Mouse (Mus musculus) heart, embryonic 10.5 days (tissue): ENCODE measurements around the gene Onecut3. TPM values are rescaled to one million over a fixed set of nuclear protein-coding genes. Genes with fewer than 3 reads are reported as not detected.
A peak's percentile ranks its signal among the peaks of the same experiment; 100 is the strongest.

Source experiments
- DNase-seq: peaks from one replicate; pipeline ENCODE4 v3.0.0-alpha.2; 2017; ENCODE audit warnings: low spot score
- H3K27ac ChIP-seq: fragments of 300-500 bp; sonication (generic); 2 replicates; pipeline ENCODE4 v1.5.1; 2016; ENCODE audit warnings: mild to moderate bottlenecking
- H3K27me3 ChIP-seq: fragments of 300-500 bp; sonication (generic); 2 replicates; pipeline ENCODE4 v1.6.1; 2016; ENCODE audit warnings: mild to moderate bottlenecking; ENCODE audit not compliant: poor library complexity, insufficient read depth, severe bottlenecking
- H3K36me3 ChIP-seq: fragments of 300-500 bp; sonication (generic); 2 replicates; pipeline ENCODE4 v1.6.1; 2016; ENCODE audit warnings: mild to moderate bottlenecking, moderate library complexity
- H3K4me1 ChIP-seq: fragments of 300-500 bp; sonication (generic); 2 replicates; pipeline ENCODE4 v1.6.1; 2016; ENCODE audit warnings: mild to moderate bottlenecking
- H3K4me3 ChIP-seq: fragments of 300-500 bp; sonication (generic); 2 replicates; pipeline ENCODE4 v1.5.1; 2016; ENCODE audit warnings: mild to moderate bottlenecking, moderate library complexity
- H3K9me3 ChIP-seq: fragments of 300-500 bp; sonication (generic); 2 replicates; pipeline ENCODE4 v1.6.1; 2016; ENCODE audit warnings: mild to moderate bottlenecking, moderate library complexity
- WGBS: fragments of 180-500 bp; shearing (Covaris S2); methylation state at CpG from one replicate; pipeline ENCODE4 v1.1.7; 2016; 5-methylcytosine and 5-hydroxymethylcytosine counted together
- polyA plus RNA-seq: library from polyadenylated mRNA; unstranded; fragments of >200 nt; fragmentation: Nextera tagmentation; extraction: Ambion mirVana; gene quantifications from 2 replicates; pipeline ENCODE4 v1.2.1, GENCODE M21; 2016

Gene Onecut3
- 0.44 TPM in 1 of 2 replicates, not detected in the other for polyA plus RNA-seq

DNA sequence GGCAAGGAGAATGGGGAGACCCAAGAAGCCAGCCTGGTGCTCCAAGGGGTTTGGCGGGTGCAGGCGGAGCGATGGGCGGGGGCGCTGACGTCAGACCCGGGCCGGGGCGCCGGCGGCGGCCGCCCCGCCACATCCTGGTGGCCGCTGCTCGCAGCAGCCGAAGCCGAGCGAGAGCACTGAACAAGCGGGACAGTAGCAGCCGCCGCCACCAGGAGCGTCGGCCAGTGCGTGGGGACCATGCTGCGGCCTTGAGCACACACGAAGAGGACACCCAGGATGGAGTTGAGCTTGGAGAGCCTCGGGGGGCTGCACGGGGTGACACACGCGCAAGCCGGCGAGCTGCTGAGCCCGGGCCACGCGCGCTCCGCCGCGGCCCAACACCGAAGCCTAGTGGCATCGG, at the start of gene Onecut3:
Gene Onecut3, plus strand, starts transcription at position 104 of the 400 bp plus-strand sequence.
- no peak for DNase-seq
- Histone ChIP-seq H3K27me3 (peaks cover 100% of the 10 kb centered on the region), H3K9me3 (no peaks in the 10 kb centered on the region), H3K4me3 (peak within 1 kb of the TSS; percentile 61), H3K27ac (peak within 1 kb of the TSS; percentile 56; the same call in 1 of the 2 replicates), H3K36me3 (no peaks in the 10 kb centered on the region), H3K4me1 (peaks cover 45% of the 10 kb centered on the region)
- 1% methylated on average over 37 of the region's 42 CpGs for WGBS

GRCm38 (mm10) chr10:80445052-80445451, 49.6 kb upstream of the Onecut3 start:
- Histone ChIP-seq H3K4me1 (peaks cover 20% of the 10 kb centered on the region), H3K9me3 (no peaks in the 10 kb centered on the region), H3K27me3 (peaks cover 44% of the 10 kb centered on the region), H3K36me3 (no peaks in the 10 kb centered on the region), H3K27ac (no peak overlapping the region), H3K4me3 (no peak overlapping the region)
- WGBS, result 18% methylated on average over 1 of the region's 1 CpGs
- no peak for DNase-seq

DNA sequence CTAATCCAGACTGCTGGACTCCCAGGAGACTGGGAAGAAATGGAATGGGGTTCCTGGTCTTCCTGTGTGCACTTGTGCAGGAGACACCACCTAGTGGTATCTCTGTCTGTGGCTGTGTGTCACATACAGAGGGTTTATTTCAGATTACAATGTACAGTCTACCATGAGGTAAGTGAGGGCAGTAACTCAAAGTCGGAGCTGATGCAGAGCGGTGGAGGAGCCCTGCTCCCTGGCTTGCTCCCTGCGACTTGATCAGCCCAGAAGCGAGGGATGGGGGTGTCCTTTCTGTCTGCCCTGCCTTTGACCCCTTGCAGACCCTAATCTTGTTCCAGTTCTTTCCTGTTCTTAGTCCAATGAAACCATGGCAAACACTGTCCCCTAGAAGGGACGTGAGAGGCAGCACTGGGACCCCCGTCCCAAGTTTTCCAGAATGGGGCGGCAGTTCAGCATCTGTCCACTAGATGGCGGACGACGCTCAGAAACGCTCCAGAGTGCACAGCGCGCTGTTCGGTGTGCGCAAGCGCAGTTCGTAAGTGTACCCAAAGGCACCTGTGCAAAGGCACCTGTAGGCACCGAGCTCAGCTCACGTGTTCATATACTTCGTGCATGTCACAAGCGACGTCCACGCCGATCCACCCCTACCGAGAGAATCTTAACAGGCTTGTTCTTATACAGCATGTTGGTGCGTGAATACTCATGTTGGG, 48.6 kb upstream of the Onecut3 start:
- peak overlapping the region; percentile 35 for H3K4me3 ChIP-seq
- WGBS, result 7% methylated on average over 26 of the region's 26 CpGs
- peaks cover 44% of the 10 kb centered on the region for H3K27me3 ChIP-seq
- H3K36me3 ChIP-seq, result no peaks in the 10 kb centered on the region
- H3K27ac ChIP-seq, result no peak overlapping the region
- peaks cover 26% of the 10 kb centered on the region for H3K4me1 ChIP-seq
- DNase-seq, result no peak
- H3K9me3 ChIP-seq, result no peaks in the 10 kb centered on the region

DNA sequence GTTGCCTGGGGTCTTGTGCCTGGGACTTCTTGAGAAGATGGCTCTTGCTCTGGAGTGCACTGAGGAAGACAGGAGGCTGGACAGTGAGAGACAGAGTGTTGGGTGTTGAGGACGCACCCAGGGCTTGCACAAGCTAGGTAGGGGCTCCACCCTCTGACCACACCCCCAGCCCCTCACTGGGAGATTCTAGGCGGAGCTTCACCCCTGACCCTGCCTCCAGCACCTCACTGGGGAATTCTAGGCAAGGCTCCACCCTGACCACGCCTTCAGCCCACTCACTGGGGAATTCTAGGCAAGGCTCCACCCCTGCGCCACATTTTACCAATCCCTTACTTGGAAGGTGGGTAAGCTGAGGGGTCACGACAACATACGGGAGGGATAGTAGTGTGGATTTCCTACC, 44.0 kb upstream of the Onecut3 start:
- H3K4me1 ChIP-seq, result peaks cover 33% of the 10 kb centered on the region
- peak; percentile 94 for DNase-seq
- 0 out of 2 replicates have a peak overlapping the region, but pooled peaks have one; percentile 22 for H3K4me3 ChIP-seq
- H3K36me3 ChIP-seq, result no peaks in the 10 kb centered on the region
- H3K27ac ChIP-seq, result peak overlapping the region; percentile 23; the same call in 1 of the 2 replicates
- WGBS, result 7% methylated on average over 6 of the region's 6 CpGs
- H3K9me3 ChIP-seq, result no peaks in the 10 kb centered on the region
- peaks cover 49% of the 10 kb centered on the region for H3K27me3 ChIP-seq

- Histone ChIP-seq H3K36me3 (no peaks in the 10 kb centered on the region), H3K9me3 (no peaks in the 10 kb centered on the region), H3K4me1 (peaks cover 33% of the 10 kb centered on the region), H3K4me3 (no peak overlapping the region), H3K27me3 (peaks cover 29% of the 10 kb centered on the region; the same call in 1 of the 2 replicates), H3K27ac (peak overlapping the region; percentile 57; the same call in 1 of the 2 replicates)
- peak; percentile 89 for DNase-seq
- WGBS, result 38% methylated on average over 10 of the region's 10 CpGs
These were observed 41.0 kb upstream of the Onecut3 start for GRCm38 (mm10) chr10:80453601-80454000.

- H3K4me1 ChIP-seq, result peaks cover 27% of the 10 kb centered on the region
- DNase-seq, result no peak
- H3K27me3 ChIP-seq, result peaks cover 22% of the 10 kb centered on the region; the same call in 1 of the 2 replicates
- H3K4me3 ChIP-seq, result no peak overlapping the region
- no peaks in the 10 kb centered on the region for H3K9me3 ChIP-seq
- 79% methylated on average over 5 of the region's 5 CpGs for WGBS
- no peaks in the 10 kb centered on the region for H3K36me3 ChIP-seq
- H3K27ac ChIP-seq, result no peak overlapping the region
These were observed 39.9 kb upstream of the Onecut3 start for GRCm38 (mm10) chr10:80454781-80455180.

DNA sequence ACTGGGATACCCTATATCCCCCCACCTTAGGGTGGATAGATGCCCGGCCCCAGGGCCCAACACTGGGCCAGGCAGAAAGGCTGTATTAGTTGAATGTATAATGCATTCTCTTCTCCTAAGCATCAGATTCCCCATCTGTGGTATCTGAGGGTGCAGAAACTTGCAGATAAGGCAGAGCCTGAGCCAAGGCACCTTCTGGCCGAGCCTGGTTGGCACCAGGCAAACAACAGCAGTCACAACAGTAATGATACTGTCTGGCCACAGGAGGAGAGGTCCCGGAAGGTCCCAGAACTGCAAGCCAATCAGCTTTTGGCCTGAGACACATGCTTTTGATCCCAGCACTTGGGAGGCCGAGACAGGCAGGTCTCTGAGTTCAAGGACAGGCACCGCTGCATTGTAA, 38.9 kb upstream of the Onecut3 start:
- Histone ChIP-seq H3K4me1 (peaks cover 23% of the 10 kb centered on the region), H3K4me3 (no peak overlapping the region), H3K9me3 (no peaks in the 10 kb centered on the region), H3K36me3 (no peaks in the 10 kb centered on the region), H3K27me3 (peaks cover 22% of the 10 kb centered on the region; the same call in 1 of the 2 replicates), H3K27ac (no peak overlapping the region)
- 85% methylated on average over 5 of the region's 5 CpGs for WGBS
- no peak for DNase-seq

DNA sequence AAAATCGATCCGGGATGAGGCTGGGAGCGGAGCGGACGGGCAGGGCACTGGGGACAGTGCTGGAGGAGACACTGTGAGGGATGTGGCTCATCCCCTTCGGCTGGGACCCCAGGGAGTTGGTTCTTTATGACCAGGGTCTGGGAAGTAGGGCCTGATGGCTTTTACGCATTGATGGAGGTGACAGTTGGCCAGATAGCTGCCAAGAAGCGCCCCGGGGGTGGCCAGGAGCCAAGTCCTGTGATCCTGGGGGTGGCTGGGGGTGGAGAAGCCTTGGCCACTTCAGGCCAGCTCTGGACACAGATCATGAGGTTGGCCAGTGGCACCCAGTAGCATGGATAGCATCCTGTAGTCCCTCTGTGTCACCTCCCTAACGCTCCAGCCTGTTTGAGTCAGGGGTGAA, 35.4 kb upstream of the Onecut3 start:
- H3K27me3 ChIP-seq, result 0 out of 2 replicates have a peak, but pooled peaks cover 2% of the 10 kb centered on the region
- H3K4me3 ChIP-seq, result no peak overlapping the region
- no peak overlapping the region for H3K27ac ChIP-seq
- H3K9me3 ChIP-seq, result no peaks in the 10 kb centered on the region
- WGBS, result 88% methylated on average over 10 of the region's 10 CpGs
- no peak for DNase-seq
- peaks cover 19% of the 10 kb centered on the region for H3K4me1 ChIP-seq
- no peaks in the 10 kb centered on the region for H3K36me3 ChIP-seq

GRCm38 (mm10) chr10:80459671-80460070, 35.0 kb upstream of the Onecut3 start:
- H3K4me1 ChIP-seq, result peaks cover 23% of the 10 kb centered on the region
- no peak overlapping the region for H3K4me3 ChIP-seq
- H3K36me3 ChIP-seq, result no peaks in the 10 kb centered on the region
- no peak overlapping the region for H3K27ac ChIP-seq
- WGBS, result 87% methylated on average over 11 of the region's 11 CpGs
- no peak for DNase-seq
- H3K9me3 ChIP-seq, result no peaks in the 10 kb centered on the region
- 0 out of 2 replicates have a peak, but pooled peaks cover 2% of the 10 kb centered on the region for H3K27me3 ChIP-seq

- Histone ChIP-seq H3K36me3 (no peaks in the 10 kb centered on the region), H3K9me3 (peaks cover under 1% of the 10 kb centered on the region; the same call in 1 of the 2 replicates), H3K27me3 (peaks cover 2% of the 10 kb centered on the region; the same call in 1 of the 2 replicates), H3K4me1 (peaks cover 29% of the 10 kb centered on the region), H3K27ac (0 out of 2 replicates have a peak overlapping the region, but pooled peaks have one; percentile 10), H3K4me3 (no peak overlapping the region)
- WGBS, result 67% methylated on average over 4 of the region's 4 CpGs
- DNase-seq, result no peak
These were observed 34.3 kb upstream of the Onecut3 start for GRCm38 (mm10) chr10:80460324-80460723.

DNA sequence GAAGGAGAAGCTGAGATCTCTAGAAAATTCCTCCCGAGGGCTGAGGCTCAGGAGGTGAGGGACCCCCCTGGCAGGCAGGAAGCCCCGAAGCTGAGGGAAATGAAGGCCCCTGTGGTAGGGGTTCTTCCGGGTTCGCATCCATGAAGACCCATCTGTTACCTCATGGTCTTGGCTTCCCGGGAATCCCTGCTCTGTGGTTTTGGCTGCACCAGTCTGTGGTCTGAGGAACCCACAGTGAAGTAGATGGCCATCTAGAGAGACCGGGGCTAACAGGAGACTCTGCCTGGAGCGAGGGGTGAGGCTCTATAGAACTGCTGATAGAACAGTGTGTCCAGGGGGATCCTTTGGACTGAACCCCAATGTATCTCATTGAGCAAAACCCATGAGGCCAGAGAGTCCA, 33.3 kb upstream of the Onecut3 start:
- peaks cover 4% of the 10 kb centered on the region; the same call in 1 of the 2 replicates for H3K27me3 ChIP-seq
- WGBS, result 68% methylated on average over 7 of the region's 7 CpGs
- no peak for DNase-seq
- H3K9me3 ChIP-seq, result peaks cover 4% of the 10 kb centered on the region; the same call in 1 of the 2 replicates
- no peaks in the 10 kb centered on the region for H3K36me3 ChIP-seq
- no peak overlapping the region for H3K4me3 ChIP-seq
- peaks cover 31% of the 10 kb centered on the region for H3K4me1 ChIP-seq
- 0 out of 2 replicates have a peak overlapping the region, but pooled peaks have one; percentile 10 for H3K27ac ChIP-seq

GRCm38 (mm10) chr10:80464381-80465035, 30.1 kb upstream of the Onecut3 start:
- H3K4me3 ChIP-seq, result peak overlapping the region; percentile 37
- no peaks in the 10 kb centered on the region for H3K36me3 ChIP-seq
- H3K27me3 ChIP-seq, result peaks cover 30% of the 10 kb centered on the region
- 10% methylated on average over 18 of the region's 19 CpGs for WGBS
- peaks cover 24% of the 10 kb centered on the region for H3K4me1 ChIP-seq
- peak overlapping the region; percentile 82 for H3K27ac ChIP-seq
- no peak for DNase-seq
- H3K9me3 ChIP-seq, result peaks cover 4% of the 10 kb centered on the region; the same call in 1 of the 2 replicates

- WGBS, result 58% methylated on average over 5 of the region's 5 CpGs
- Histone ChIP-seq H3K27me3 (peaks cover 35% of the 10 kb centered on the region), H3K4me1 (peaks cover 24% of the 10 kb centered on the region), H3K4me3 (no peak overlapping the region), H3K27ac (peak overlapping the region; percentile 82), H3K9me3 (peaks cover 4% of the 10 kb centered on the region; the same call in 1 of the 2 replicates), H3K36me3 (no peaks in the 10 kb centered on the region)
- DNase-seq, result no peak
These were observed 29.6 kb upstream of the Onecut3 start for GRCm38 (mm10) chr10:80465066-80465465.
